Mouse (Mus musculus) CH12.LX (cell line): ENCODE data around the gene Neurl1a.

Experiments
- CHD1 ChIP-seq: IDR thresholded peaks from 2 replicates; pipeline ENCODE4 v1.6.1; 2012; ENCODE audit warnings: low read depth, low read length, improper control_type of control experiment, inconsistent platforms
- CHD2 ChIP-seq: IDR thresholded peaks from 2 replicates; pipeline ENCODE4 v1.6.1; 2011; ENCODE audit warnings: low read length, improper control_type of control experiment
- CTCF ChIP-seq, 2 experiments: IDR thresholded peaks in 1 of 2; conservative IDR thresholded peaks in 1 of 2; 2 replicates each; pipeline ENCODE4 v1.5.1; 2011 to 2012; ENCODE audit warnings: low read depth in 2 of 2, low read length in 2 of 2, improper control_type of control experiment in 1 of 2, inconsistent platforms in 1 of 2, mild to moderate bottlenecking in 1 of 2, moderate library complexity in 1 of 2
- ELF1 ChIP-seq: IDR thresholded peaks from 2 replicates; pipeline ENCODE4 v1.6.1; 2014; ENCODE audit warnings: low read depth, mild to moderate bottlenecking, inconsistent platforms, low read length, improper control_type of control experiment
- EP300 ChIP-seq: IDR thresholded peaks from 2 replicates; pipeline ENCODE4 v1.6.1; 2011; ENCODE audit warnings: low read length, improper control_type of control experiment
- MAFK ChIP-seq: IDR thresholded peaks from 2 replicates; pipeline ENCODE4 v1.6.1; 2011; ENCODE audit warnings: low read length, improper control_type of control experiment; ENCODE audit not compliant: insufficient replicate concordance
- POLR2A ChIP-seq: IDR thresholded peaks from 2 replicates; pipeline ENCODE4 v1.6.1; 2011; ENCODE audit warnings: low read depth, mild to moderate bottlenecking, improper control_type of control experiment, low read length
- RAD21 ChIP-seq: IDR thresholded peaks from 2 replicates; pipeline ENCODE4 v1.6.1; 2011; ENCODE audit warnings: low read depth, mild to moderate bottlenecking, low read length, improper control_type of control experiment, moderate library complexity
- RCOR1 ChIP-seq: conservative IDR thresholded peaks from 2 replicates; pipeline ENCODE4 v1.6.1; 2012; ENCODE audit warnings: low read depth, mild to moderate bottlenecking, inconsistent platforms, low read length, improper control_type of control experiment

DNA sequence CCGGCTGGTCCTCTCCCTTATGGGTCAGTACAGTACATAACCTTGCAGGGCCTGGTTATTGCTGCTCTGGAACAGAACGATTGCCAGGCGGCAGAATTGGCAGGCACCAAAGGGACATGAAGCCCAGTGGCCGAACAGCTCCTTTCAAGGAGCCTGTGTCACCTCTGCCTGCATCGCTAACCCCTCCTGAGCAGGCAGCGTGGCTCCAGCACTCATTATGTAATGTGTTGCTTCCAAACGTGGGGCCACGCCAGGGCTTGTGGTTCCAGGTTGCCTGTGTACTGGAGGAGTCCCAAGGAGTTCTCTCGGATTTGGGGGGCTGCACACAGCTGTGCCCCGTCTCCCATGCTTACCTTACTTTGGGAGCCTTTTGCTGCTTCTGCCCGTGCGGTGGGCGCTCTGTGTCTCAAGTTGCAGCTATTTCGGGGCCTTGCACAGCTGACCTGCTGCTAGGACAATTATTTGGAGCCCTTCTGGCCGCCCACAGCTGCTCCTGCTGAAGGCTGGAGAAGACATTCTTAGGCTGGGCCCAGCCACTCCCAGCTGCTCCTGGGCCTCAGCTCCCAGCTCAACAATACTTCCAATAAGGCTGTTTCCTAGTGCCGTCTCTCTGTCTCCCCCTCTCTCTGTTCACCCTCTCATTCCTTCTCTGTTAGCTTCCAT, 70.4 kb downstream of the Neurl1a start:
- TF ChIP-seq MAFK (no peak), CTCF (conservative IDR thresholded peaks at IDR 0.05 in 1 of 2, IDR thresholded peaks at IDR 0.05 in 1 of 2; ENCODE audit: low read depth in 2 of 2, low read length in 2 of 2) (no peak), CHD1 (no peak), POLR2A (no peak), RCOR1 (no peak), CHD2 (no peak), RAD21 (no peak), ELF1 (no peak), EP300 (no peak)
